Comparison of ENCODE assay signal across 24 mouse cellular contexts in the genomic region with DNA sequence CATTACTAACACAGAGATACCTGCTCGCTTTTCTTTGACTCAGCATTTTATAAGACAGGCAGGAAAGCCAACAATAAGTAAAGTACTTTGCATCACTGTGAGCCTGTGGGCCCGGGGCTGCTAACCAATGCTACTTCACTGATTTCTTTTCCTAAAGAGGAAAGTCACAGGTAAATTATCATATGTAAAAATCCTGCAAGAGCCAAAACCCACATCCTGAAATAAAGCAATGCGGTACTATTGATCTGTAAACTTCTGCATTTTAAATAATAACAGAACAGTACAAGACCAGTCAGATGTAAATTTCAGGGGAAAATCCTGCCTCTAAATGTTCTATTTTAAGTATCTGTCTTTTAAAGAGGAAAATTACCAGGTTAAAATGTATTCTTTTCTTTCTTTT.
DNase-seq lines count a peak whose midpoint lies in the region; ATAC-seq and TF ChIP-seq lines count a peak whose summit lies in the region.
"Had no signal": no experiment of that assay in that cellular context is flagged by ENCODE, and none has a peak within 500 bp of the region (broad histone marks: within the 10 kb centered on the region; RNA-seq: fewer than 3 reads in every experiment).

No protein-coding gene starts in this region.

- DNase-seq in ES-CJ7 (ENCODE audit: low read depth, low spot score) = peak; percentile 83
- DNase-seq in R1 (ENCODE audit: low read depth, low spot score) = peak; percentile 84
- no peak for DNase-seq in lung, postnatal 0 days (ENCODE audit: low spot score)
- no peak for DNase-seq in urinary bladder, postnatal 25 days (ENCODE audit: low spot score)
- DNase-seq: adrenal gland, adult 8-10 months; adrenal gland, postnatal 14 days; adrenal gland, postnatal 36 days; cerebellum, adult 11-12 months; cerebellum, adult 2 months; cerebellum, adult 9-10 months; cerebellum, postnatal 10 days; cerebellum, postnatal 36 days; embryo, embryonic 11 days had no signal

- no peaks in the 10 kb centered on the region for H3K27me3 ChIP-seq in lung, postnatal 0 days (replicated peaks; ENCODE audit: insufficient read depth, low read length)
- no peaks in the 10 kb centered on the region for H3K27me3 ChIP-seq in neural tube, embryonic 15.5 days (replicated peaks)
- H3K27me3 ChIP-seq: embryonic facial prominence, embryonic 13.5 days; embryonic facial prominence, embryonic 15.5 days; forebrain, embryonic 12.5 days; Patski had no signal

- no peak overlapping the region for H3K4me3 ChIP-seq in lung, postnatal 0 days (ENCODE audit: low read depth, low read length)
- H3K4me3 ChIP-seq in neural tube, embryonic 15.5 days (replicated peaks) = no peak overlapping the region
- H3K4me3 ChIP-seq: embryonic facial prominence, embryonic 13.5 days; embryonic facial prominence, embryonic 15.5 days; erythroblast, embryonic 14.5 days; forebrain, embryonic 10.5 days; forebrain, embryonic 12.5 days had no signal

- 68% methylated on average over 3 of the region's 3 CpGs for WGBS in lung, postnatal 0 days
- 61% methylated on average over 3 of the region's 3 CpGs for WGBS in neural tube, embryonic 15.5 days

- no peak for ATAC-seq in lung, postnatal 0 days
- ATAC-seq in neural tube, embryonic 15.5 days (ENCODE audit: low FRiP score) = no peak
- ATAC-seq: activated CD4-positive, CD25-positive, alpha-beta regulatory T cell, adult 4 months; forebrain, embryonic 14.5 days; forebrain, embryonic 16.5 days; Patski had no signal

- H3K9ac ChIP-seq in lung, postnatal 0 days (replicated peaks; ENCODE audit: low read depth) = no peak overlapping the region
- H3K9ac ChIP-seq in neural tube, embryonic 15.5 days (replicated peaks) = no peak overlapping the region
- H3K9ac ChIP-seq: embryonic facial prominence, embryonic 13.5 days; embryonic facial prominence, embryonic 15.5 days; forebrain, embryonic 12.5 days had no signal

- no peaks in the 10 kb centered on the region for H3K9me3 ChIP-seq in lung, postnatal 0 days (ENCODE audit: low read length)
- no peaks in the 10 kb centered on the region for H3K9me3 ChIP-seq in neural tube, embryonic 15.5 days (replicated peaks)
- H3K9me3 ChIP-seq: embryonic facial prominence, embryonic 13.5 days; embryonic facial prominence, embryonic 15.5 days; forebrain, embryonic 10.5 days; forebrain, embryonic 12.5 days; G1E had no signal

- no peaks in the 10 kb centered on the region for H3K4me1 ChIP-seq in lung, postnatal 0 days (ENCODE audit: insufficient read depth, low read depth, low read length)
- H3K4me1 ChIP-seq in neural tube, embryonic 15.5 days = no peaks in the 10 kb centered on the region
- H3K4me1 ChIP-seq: embryonic facial prominence, embryonic 13.5 days; embryonic facial prominence, embryonic 15.5 days; forebrain, embryonic 10.5 days; forebrain, embryonic 12.5 days had no signal

- TF ChIP-seq EP300 in lung, postnatal 0 days (IDR thresholded peaks at IDR 0.05) = no peak

- TF ChIP-seq CTCF in lung, postnatal 0 days (IDR thresholded peaks at IDR 0.05) = no peak

- no peaks in the 10 kb centered on the region for H3K36me3 ChIP-seq in lung, postnatal 0 days (ENCODE audit: insufficient read depth, low read length)
- no peaks in the 10 kb centered on the region for H3K36me3 ChIP-seq in neural tube, embryonic 15.5 days
- H3K36me3 ChIP-seq: embryonic facial prominence, embryonic 13.5 days; embryonic facial prominence, embryonic 15.5 days; forebrain, embryonic 10.5 days; forebrain, embryonic 12.5 days; G1E had no signal

- H3K27ac ChIP-seq in lung, postnatal 0 days (ENCODE audit: low read length) = no peak overlapping the region
- no peak overlapping the region for H3K27ac ChIP-seq in neural tube, embryonic 15.5 days (replicated peaks)
- H3K27ac ChIP-seq: embryonic facial prominence, embryonic 13.5 days; embryonic facial prominence, embryonic 15.5 days; forebrain, embryonic 10.5 days; forebrain, embryonic 12.5 days had no signal

- H3K4me2 ChIP-seq in lung, postnatal 0 days (replicated peaks; ENCODE audit: low read depth, low read length) = no peak overlapping the region
- H3K4me2 ChIP-seq in neural tube, embryonic 15.5 days = no peak overlapping the region
- H3K4me2 ChIP-seq: embryonic facial prominence, embryonic 13.5 days; embryonic facial prominence, embryonic 15.5 days; forebrain, embryonic 12.5 days had no signal

Comparison
In these comparisons a context has a peak if more than half of its experiments do, and no peak if none do; other contexts are left out.
1. DNase-seq: peak in ES-CJ7 (single experiment) and R1 (single experiment); none in lung, postnatal 0 days (single experiment) and urinary bladder, postnatal 25 days (single experiment).